Mouse (Mus musculus): ENCODE measurements around the gene Npy.

DNA sequence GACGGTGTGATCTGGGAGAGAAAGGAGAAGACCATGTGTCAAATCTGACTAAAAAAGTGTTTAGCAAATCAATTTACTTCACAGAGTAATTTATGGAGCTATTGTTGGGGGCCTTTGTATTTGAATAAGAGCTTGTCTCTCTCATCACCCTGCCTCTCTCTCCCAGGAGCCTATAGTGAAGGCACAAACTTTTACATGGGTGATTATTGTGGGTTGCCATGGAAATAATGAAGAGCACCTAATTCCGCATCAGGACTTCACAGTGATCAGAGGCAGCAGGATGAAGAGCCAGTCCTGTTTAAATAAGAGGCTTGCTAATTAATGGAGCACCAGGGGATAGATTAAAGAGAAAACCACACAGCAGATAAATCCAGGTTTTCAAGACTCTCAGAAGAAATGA lies 52.6 kb downstream of the Npy start:
- TF ChIP-seq CTCF (IDR thresholded peaks at IDR 0.05; ENCODE audit: low read depth, low read length) = no peak
- no peak for TF ChIP-seq GATA1 (IDR thresholded peaks at IDR 0.05; ENCODE audit: borderline replicate concordance, low read length)

All from G1E (cell line).